Comparison of ENCODE assay signal across 8 mouse cellular contexts in genomic region chr7:28741709-28742438, GRCm38 (mm10). TPM values are rescaled to one million over a fixed set of nuclear protein-coding genes. Genes with fewer than 3 reads are reported as not detected.
DNase-seq lines count a peak whose midpoint lies in the region; ATAC-seq and TF ChIP-seq lines count a peak whose summit lies in the region.

Gene Mrps12, minus strand, starts transcription at chr7:28741820.
Gene Sars2, plus strand, starts transcription at chr7:28741992.

- H3K4me1 ChIP-seq in hindbrain, embryonic 10.5 days (replicated peaks), result peaks cover 18% of the 10 kb centered on the region
- H3K4me1 ChIP-seq in lung, postnatal 0 days (ENCODE audit: insufficient read depth, low read depth, low read length), result peaks cover 4% of the 10 kb centered on the region

- peak; percentile 50; the same call in 1 of the 2 replicates for TF ChIP-seq EP300 in lung, postnatal 0 days (IDR thresholded peaks at IDR 0.05)

- peak within 1 kb of the TSS; percentile 78 for H3K9ac ChIP-seq in lung, postnatal 0 days (replicated peaks; ENCODE audit: low read depth)

- peaks cover 65% of the 10 kb centered on the region for H3K36me3 ChIP-seq in hindbrain, embryonic 10.5 days
- H3K36me3 ChIP-seq in lung, postnatal 0 days (ENCODE audit: insufficient read depth, low read length), result no peaks in the 10 kb centered on the region; the same call in 1 of the 2 replicates

- peak within 1 kb of the TSS; percentile 69 for H3K4me3 ChIP-seq in hindbrain, embryonic 10.5 days
- H3K4me3 ChIP-seq in lung, postnatal 0 days (ENCODE audit: low read depth, low read length), result peak within 1 kb of the TSS; percentile 87

- TF ChIP-seq CTCF in lung, postnatal 0 days (IDR thresholded peaks at IDR 0.05), result peak; percentile 96

- peak within 1 kb of the TSS; percentile 93 for H3K27ac ChIP-seq in hindbrain, embryonic 10.5 days
- H3K27ac ChIP-seq in lung, postnatal 0 days (ENCODE audit: low read length), result peak within 1 kb of the TSS; percentile 86

- DNase-seq in MN1 (ENCODE audit: low spot score), result peak; percentile 97
- DNase-seq in cerebellum, adult 9-10 months, result peak; percentile 99
- DNase-seq in hindbrain, embryonic 10.5 days (ENCODE audit: low spot score), result peak; percentile 96
- peak; percentile 98 for DNase-seq in layer of hippocampus, adult 9-11 months
- peak; percentile 100 for DNase-seq in lung, postnatal 0 days (ENCODE audit: low spot score)
- DNase-seq in ovary, postnatal 14 days (ENCODE audit: low spot score), result peak; percentile 93
- peak; percentile 93 for DNase-seq in thymus, postnatal 14 days

- H3K4me2 ChIP-seq in lung, postnatal 0 days (replicated peaks; ENCODE audit: low read depth, low read length), result peak within 1 kb of the TSS; percentile 77

- no peaks in the 10 kb centered on the region for H3K9me3 ChIP-seq in hindbrain, embryonic 10.5 days
- no peaks in the 10 kb centered on the region for H3K9me3 ChIP-seq in lung, postnatal 0 days (ENCODE audit: low read length)

- under 1% methylated on average over 39 of the region's 39 CpGs for WGBS in hindbrain, embryonic 10.5 days
- WGBS in lung, postnatal 0 days, result under 1% methylated on average over 39 of the region's 39 CpGs

- no peaks in the 10 kb centered on the region for H3K27me3 ChIP-seq in hindbrain, embryonic 10.5 days (ENCODE audit: insufficient read depth, poor library complexity, severe bottlenecking)
- H3K27me3 ChIP-seq in lung, postnatal 0 days (replicated peaks; ENCODE audit: insufficient read depth, low read length), result no peaks in the 10 kb centered on the region

- peak; percentile 97 for ATAC-seq in frontal cortex, adult (ENCODE audit: low TSS enrichment)
- peak; percentile 97 for ATAC-seq in lung, postnatal 0 days

RNA-seq across cellular contexts. Expression of gene Mrps12, which starts in this region (rescaled TPM):
- polyA plus RNA-seq in hindbrain, embryonic 10.5 days (2016; fragmentation: Nextera tagmentation; extraction: Ambion mirVana), result 151 and 160 TPM in 2 replicates
- polyA plus RNA-seq in lung, postnatal 0 days (2015; fragmentation: Nextera tagmentation; extraction: Ambion mirVana), result 99.7 and 101 TPM in 2 replicates

RNA-seq across cellular contexts. Expression of gene Sars2, which starts in this region (rescaled TPM):
- 38.6 and 43.9 TPM in 2 replicates for polyA plus RNA-seq in hindbrain, embryonic 10.5 days (2016; fragmentation: Nextera tagmentation; extraction: Ambion mirVana)
- 6.0 and 7.0 TPM in 2 replicates for polyA plus RNA-seq in lung, postnatal 0 days (2015; fragmentation: Nextera tagmentation; extraction: Ambion mirVana)

Comparison
In these comparisons a context has a peak if more than half of its experiments do, and no peak if none do; other contexts are left out.
1. Peak in every context shown above with its lines: DNase-seq, ATAC-seq, H3K4me3 ChIP-seq and H3K27ac ChIP-seq.